Mouse (Mus musculus) heart, embryonic 15.5 days (tissue): Measurements from ENCODE around the gene Vmn2r91. TPM values are rescaled to one million over a fixed set of nuclear protein-coding genes. Genes with fewer than 3 reads are reported as not detected.
"Not testable (repeated sequence)": the region's sequence is repeated elsewhere in the genome, so short reads cannot be mapped to it uniquely, and the experiment has no call there.

Experiments
- ATAC-seq: fragments of 200-750 bp; cut with Nextera tagmentation; replicated peaks from 2 replicates; pipeline ENCODE4 v1.8.0; 2017; ENCODE audit warnings: low read depth, moderate TSS enrichment; ENCODE audit not compliant: insufficient number of reproducible peaks, insufficient read depth, low FRiP score
- H3K27ac ChIP-seq: fragments of 300-500 bp; sonication (generic); 2 replicates; pipeline ENCODE4 v1.5.1; 2015; ENCODE audit warnings: mild to moderate bottlenecking, inconsistent platforms
- H3K27me3 ChIP-seq: fragments of 300-500 bp; sonication (generic); 2 replicates; pipeline ENCODE4 v1.6.1; 2015; ENCODE audit warnings: inconsistent platforms
- H3K36me3 ChIP-seq: fragments of 300-500 bp; sonication (generic); 2 replicates; pipeline ENCODE4 v1.6.1; 2015; ENCODE audit warnings: mild to moderate bottlenecking, inconsistent platforms
- H3K4me1 ChIP-seq: fragments of 300-500 bp; sonication (generic); replicated peaks from 2 replicates; pipeline ENCODE4 v1.6.1; 2015; ENCODE audit warnings: inconsistent platforms
- H3K4me2 ChIP-seq: fragments of 300-500 bp; sonication (generic); 2 replicates; pipeline ENCODE4 v1.6.1; 2015; ENCODE audit warnings: inconsistent platforms, mild to moderate bottlenecking, moderate library complexity
- H3K4me3 ChIP-seq: fragments of 300-500 bp; sonication (generic); 2 replicates; pipeline ENCODE4 v1.5.1; 2015; ENCODE audit warnings: mild to moderate bottlenecking, inconsistent platforms
- H3K9ac ChIP-seq: fragments of 300-500 bp; sonication (generic); 2 replicates; pipeline ENCODE4 v1.6.1; 2015; ENCODE audit warnings: mild to moderate bottlenecking, inconsistent platforms
- H3K9me3 ChIP-seq: fragments of 300-500 bp; sonication (generic); replicated peaks from 2 replicates; pipeline ENCODE4 v1.6.1; 2016; ENCODE audit warnings: inconsistent platforms
- WGBS: fragments of 180-500 bp; shearing (Covaris S2); methylation state at CpG from one replicate; pipeline ENCODE4 v1.1.7; 2015; ENCODE audit warnings: mixed read lengths; 5-methylcytosine and 5-hydroxymethylcytosine counted together
- polyA plus RNA-seq: library from polyadenylated mRNA; unstranded; fragments of >200 nt; fragmentation: Nextera tagmentation; extraction: Ambion mirVana; gene quantifications from 2 replicates; pipeline ENCODE4 v1.2.1, GENCODE M21; 2015

Vmn2r91 gene
- polyA plus RNA-seq: not detected in 2 replicates

- H3K9me3 ChIP-seq, H3K36me3 ChIP-seq, H3K4me3 ChIP-seq, H3K9ac ChIP-seq, ATAC-seq, H3K27me3 ChIP-seq, H3K4me1 ChIP-seq, H3K27ac ChIP-seq, H3K4me2 ChIP-seq: not testable (repeated sequence)
Measured at GRCm38 (mm10) chr17:18084716-18085115, at the start of gene Vmn2r91. Gene Vmn2r91, plus strand, starts transcription at chr17:18085016.

- 35% methylated on average over 2 of the region's 2 CpGs for WGBS
- H3K36me3 ChIP-seq: no peaks in the 10 kb centered on the region
- H3K4me1 ChIP-seq: no peaks in the 10 kb centered on the region
- H3K4me2 ChIP-seq: no peak within 1 kb of the TSS
- ATAC-seq: no peak
- no peak within 1 kb of the TSS for H3K4me3 ChIP-seq
- H3K9ac ChIP-seq: no peak within 1 kb of the TSS
- no peaks in the 10 kb centered on the region for H3K9me3 ChIP-seq
- H3K27me3 ChIP-seq: no peaks in the 10 kb centered on the region
- H3K27ac ChIP-seq: no peak within 1 kb of the TSS
Measured at GRCm38 (mm10) chr17:18049124-18049523, 35.7 kb upstream of the Vmn2r91 start, which contains the start of gene Vmn2r124. Gene Vmn2r124, plus strand, starts transcription at chr17:18049424.

- not testable (repeated sequence) for H3K36me3 ChIP-seq, H3K4me3 ChIP-seq, H3K4me2 ChIP-seq, H3K27me3 ChIP-seq, H3K4me1 ChIP-seq, H3K9ac ChIP-seq, H3K27ac ChIP-seq, ATAC-seq, H3K9me3 ChIP-seq
- 53% methylated on average over 1 of the region's 1 CpGs for WGBS
Measured at GRCm38 (mm10) chr17:18095626-18096025, 10.8 kb downstream of the Vmn2r91 start.

GRCm38 (mm10) chr17:18102265-18102664 is 17.4 kb downstream of the Vmn2r91 start:
- not testable (repeated sequence) for H3K4me2 ChIP-seq, H3K27me3 ChIP-seq, H3K27ac ChIP-seq, H3K9ac ChIP-seq, H3K4me3 ChIP-seq, ATAC-seq, H3K9me3 ChIP-seq, H3K4me1 ChIP-seq, H3K36me3 ChIP-seq
- WGBS: 75% methylated on average over 3 of the region's 3 CpGs

- not testable (repeated sequence) for H3K27ac ChIP-seq, ATAC-seq, H3K36me3 ChIP-seq, H3K9ac ChIP-seq, H3K27me3 ChIP-seq, H3K4me3 ChIP-seq, H3K4me2 ChIP-seq, H3K9me3 ChIP-seq, H3K4me1 ChIP-seq
- WGBS: 51% methylated on average over 1 of the region's 1 CpGs
Measured at GRCm38 (mm10) chr17:18151587-18151986, 66.8 kb downstream of the Vmn2r91 start, which contains the start of gene Vmn2r92. Gene Vmn2r92, plus strand, starts transcription at chr17:18151887.

GRCm38 (mm10) chr17:18161194-18161593 is 76.4 kb downstream of the Vmn2r91 start:
- not testable (repeated sequence) for ATAC-seq, H3K4me3 ChIP-seq, H3K36me3 ChIP-seq, H3K27me3 ChIP-seq, H3K4me2 ChIP-seq, H3K4me1 ChIP-seq, H3K9ac ChIP-seq, H3K27ac ChIP-seq, H3K9me3 ChIP-seq
- WGBS: 62% methylated on average over 2 of the region's 2 CpGs

Other genes starting within 250 kb of the Vmn2r91 start
- gene Has1, start 229.8 kb upstream of the Vmn2r91 start, polyA plus RNA-seq: 0.66 and 0.79 TPM in 2 replicates
- 0.38 and 0.58 TPM in 2 replicates for gene Fpr1, start 201.1 kb upstream of the Vmn2r91 start, polyA plus RNA-seq
- gene Fpr2, start 197.2 kb upstream of the Vmn2r91 start, polyA plus RNA-seq: 0.11 and 0.44 TPM in 2 replicates
- gene Fpr3, start 197.2 kb upstream of the Vmn2r91 start, polyA plus RNA-seq: not detected in 2 replicates
- gene Fpr-rs4, start 63.3 kb upstream of the Vmn2r91 start, polyA plus RNA-seq: not detected in 2 replicates
- not detected in 2 replicates for gene Vmn2r124, start 35.6 kb upstream of the Vmn2r91 start, polyA plus RNA-seq
- gene Vmn2r92, start 66.9 kb downstream of the Vmn2r91 start, polyA plus RNA-seq: not detected in 2 replicates
- gene Vmn2r94, start 192.7 kb downstream of the Vmn2r91 start, polyA plus RNA-seq: not detected in 2 replicates
- gene Vmn2r93, start 213.1 kb downstream of the Vmn2r91 start, polyA plus RNA-seq: not detected in 2 replicates